Mouse (Mus musculus) urinary bladder, adult 18-20 months (tissue): Measurements from ENCODE around the gene Gtf2ird1.

Source experiments
- DNase-seq, 2 experiments: peaks; one replicate each; pipeline ENCODE4 v3.0.0; 2022; ENCODE audit warnings: low spot score in 2 of 2, mixed read lengths in 2 of 2

The Gtf2ird1 gene

DNA sequence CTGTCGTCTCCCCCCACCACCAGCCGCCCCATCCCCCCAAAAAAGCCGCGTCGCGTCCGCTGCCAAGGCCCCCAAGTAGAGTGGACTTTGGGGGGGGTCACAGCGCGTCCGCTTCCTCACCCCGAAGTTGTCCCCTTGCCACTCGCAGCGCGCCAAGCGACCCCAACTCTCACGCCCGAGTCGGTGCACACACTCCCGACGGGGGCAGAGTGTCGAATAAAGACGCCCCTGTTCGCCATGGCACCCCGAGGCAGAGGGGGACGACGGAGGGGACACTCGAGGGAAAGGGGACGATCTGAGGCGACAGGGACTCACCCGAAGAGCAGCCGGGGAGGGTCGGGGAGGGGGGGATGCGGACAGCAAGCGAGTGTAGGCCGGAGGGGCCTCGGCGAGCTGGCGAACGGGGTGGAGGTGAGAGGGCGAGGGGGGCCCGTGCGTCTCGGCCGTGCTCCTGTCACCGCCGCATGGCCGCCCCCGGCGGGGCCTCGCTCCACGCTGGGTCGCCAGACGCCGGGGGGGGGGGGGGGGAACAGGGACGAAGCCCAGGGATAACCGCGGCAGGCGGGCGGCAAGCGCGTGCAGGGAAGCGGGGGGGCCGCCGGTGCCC, 142.3 kb downstream of the Gtf2ird1 start:
- DNase-seq = peak; percentile 24 to 70

DNA sequence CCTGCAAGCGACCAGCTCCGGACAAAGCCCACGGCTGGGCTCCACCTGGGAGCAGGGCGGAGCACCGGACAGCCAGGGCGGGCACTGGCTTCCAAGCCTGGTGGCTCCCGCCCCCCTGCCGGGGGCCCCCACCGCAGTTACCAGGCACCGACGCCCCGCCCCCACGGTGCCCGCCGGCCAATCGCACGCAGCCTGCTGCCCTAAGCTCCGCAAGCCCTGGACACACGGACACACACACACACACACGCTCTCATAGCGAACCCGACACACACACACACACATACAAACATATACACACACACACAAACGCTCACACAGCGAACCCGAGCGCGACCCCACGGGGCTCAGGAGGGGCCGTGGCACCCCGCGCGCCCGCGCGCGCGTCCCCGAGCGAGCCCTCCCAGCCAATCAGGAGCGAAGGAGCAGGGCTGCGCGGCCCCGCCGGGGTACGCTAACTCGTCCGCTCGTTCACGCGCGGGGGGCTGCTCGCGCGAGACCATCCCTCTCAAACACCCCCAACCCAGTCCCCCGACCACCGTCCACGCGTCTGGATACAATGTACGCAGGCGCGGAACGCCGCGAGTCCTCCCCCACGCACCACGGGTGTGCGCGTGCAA, 143.0 kb downstream of the Gtf2ird1 start:
- DNase-seq = peak; percentile 92 to 94

DNA sequence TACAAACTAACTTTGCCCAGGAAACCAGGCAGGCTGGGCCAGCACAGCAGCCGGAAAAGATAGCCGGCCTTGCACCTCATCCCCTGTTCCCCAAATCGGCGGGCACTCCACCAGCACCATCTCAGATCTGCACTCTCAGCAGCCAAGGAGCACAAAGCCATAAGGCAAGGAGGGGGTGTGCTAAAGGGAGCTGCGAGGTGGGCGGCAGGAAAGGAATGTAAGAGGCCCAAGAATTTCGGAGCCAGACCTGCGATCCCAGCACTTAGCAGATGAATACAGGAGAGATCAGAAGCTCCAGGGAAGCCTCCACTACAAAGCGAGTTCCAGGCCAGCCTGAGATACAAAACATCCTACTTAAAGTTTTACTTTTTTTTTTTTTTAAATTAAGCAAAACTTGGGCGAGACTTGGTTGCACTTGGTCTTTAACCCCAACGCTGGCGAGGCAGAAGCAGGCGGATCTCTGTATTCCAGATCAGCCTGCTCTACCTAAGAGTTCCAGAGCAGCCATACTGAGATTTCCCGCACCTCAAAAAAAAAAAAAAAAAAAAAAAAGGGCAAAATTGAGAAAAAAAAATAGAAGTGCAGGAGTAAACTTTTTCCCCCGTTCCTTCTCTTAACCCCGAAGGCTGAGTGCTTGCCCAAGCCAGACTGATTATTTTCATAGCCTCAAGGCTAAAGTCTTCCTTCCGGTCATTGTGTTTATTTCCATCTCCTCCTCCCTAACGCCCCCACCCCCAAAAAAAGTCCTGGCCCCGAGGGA, 143.6 kb downstream of the Gtf2ird1 start:
- no peak for DNase-seq

DNA sequence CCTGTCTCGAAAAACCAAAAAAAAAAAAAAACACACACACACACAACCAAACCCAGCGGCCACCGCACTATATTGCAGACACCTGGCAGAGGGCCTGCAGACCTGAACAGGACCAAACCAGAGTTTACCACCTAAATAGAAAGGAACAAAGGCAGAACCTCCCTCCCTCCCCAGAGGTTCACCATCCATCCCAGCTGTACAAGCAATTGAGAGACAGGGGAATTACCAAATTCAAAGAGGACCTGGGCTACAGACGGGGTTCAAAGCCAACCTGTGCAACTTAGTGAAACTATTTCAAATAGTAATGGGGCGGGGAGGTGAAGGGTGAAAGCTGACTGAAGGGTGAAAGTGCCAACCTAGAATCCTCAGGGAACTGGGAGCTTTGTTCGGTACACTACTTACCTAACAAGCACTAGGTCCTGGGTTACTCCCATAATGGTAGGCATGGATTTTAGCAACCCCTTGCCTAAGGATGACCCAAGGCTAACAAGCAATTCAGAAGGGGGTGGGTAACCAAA, 144.6 kb downstream of the Gtf2ird1 start:
- no peak for DNase-seq

DNA sequence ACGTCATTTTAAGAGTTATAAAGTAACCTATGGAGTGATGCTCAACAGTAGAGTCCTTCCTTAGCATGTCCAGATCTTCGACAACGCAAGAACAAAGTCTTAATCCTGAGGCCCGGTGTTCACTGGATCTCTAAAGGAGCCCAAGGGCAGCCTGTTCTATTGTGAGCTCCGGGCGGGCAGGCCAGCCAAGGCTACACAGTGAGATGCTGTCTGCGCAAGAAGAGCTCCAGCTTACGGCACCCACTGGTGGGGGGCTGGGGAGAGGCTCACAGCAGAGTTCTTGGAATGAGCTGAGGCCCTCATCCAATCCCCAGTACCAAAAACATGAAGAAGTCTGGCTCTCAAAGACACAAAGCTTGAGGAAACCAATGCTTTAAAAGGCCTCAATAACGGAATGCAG, 146.3 kb downstream of the Gtf2ird1 start:
- DNase-seq = no peak

DNA sequence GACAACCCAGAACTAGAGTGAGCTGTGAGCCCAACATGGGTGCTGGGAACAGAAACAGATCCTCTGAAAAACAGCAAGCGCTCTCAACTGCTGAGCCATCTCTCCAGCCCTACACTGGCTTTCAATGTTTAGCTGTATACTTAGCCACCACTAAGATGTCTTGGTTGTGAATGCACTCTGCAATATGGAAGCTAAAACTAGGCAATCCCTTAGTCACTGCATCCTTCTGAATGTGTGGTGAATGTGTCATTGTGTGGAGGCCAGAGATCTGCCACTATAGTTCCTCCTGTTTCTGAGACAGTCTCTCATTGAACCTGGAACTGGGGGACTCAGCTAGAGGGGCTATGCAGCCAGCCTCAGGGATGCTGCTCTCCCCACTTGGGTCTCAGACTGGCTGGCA, 147.2 kb downstream of the Gtf2ird1 start:
- no peak for DNase-seq
